Mouse (Mus musculus) kidney, embryonic 14.5 days (tissue): ENCODE results near the gene Myod1. TPM values are rescaled to one million over a fixed set of nuclear protein-coding genes. Genes with fewer than 3 reads are reported as not detected.
A peak's percentile ranks its signal among the peaks of the same experiment; 100 is the strongest.

Experiments
- ATAC-seq: fragments of 200-750 bp; cut with Nextera tagmentation; 2 replicates; pipeline ENCODE4 v1.8.0; 2017; ENCODE audit warnings: moderate number of reproducible peaks, mild to moderate bottlenecking, moderate TSS enrichment, moderate library complexity; ENCODE audit not compliant: low FRiP score, low TSS enrichment
- H3K27ac ChIP-seq: fragments of 300-500 bp; sonication (generic); 2 replicates; pipeline ENCODE4 v1.5.1; 2014; ENCODE audit warnings: low read depth, mild to moderate bottlenecking, low read length, moderate library complexity, mixed read lengths
- H3K27me3 ChIP-seq: fragments of 300-500 bp; sonication (generic); 2 replicates; pipeline ENCODE4 v1.6.1; 2014; ENCODE audit warnings: mild to moderate bottlenecking, low read length; ENCODE audit not compliant: control insufficient read depth, insufficient read depth
- H3K36me3 ChIP-seq: fragments of 300-500 bp; sonication (generic); 2 replicates; pipeline ENCODE4 v1.6.1; 2014; ENCODE audit warnings: low read length, mixed read lengths; ENCODE audit not compliant: control insufficient read depth, insufficient read depth
- H3K4me1 ChIP-seq: fragments of 300-500 bp; sonication (generic); 2 replicates; pipeline ENCODE4 v1.6.1; 2014; ENCODE audit warnings: low read length, mixed read lengths; ENCODE audit not compliant: control insufficient read depth, insufficient read depth
- H3K4me2 ChIP-seq: fragments of 300-500 bp; sonication (generic); replicated peaks from 2 replicates; pipeline ENCODE4 v1.6.1; 2014; ENCODE audit warnings: low read depth, mild to moderate bottlenecking, low read length
- H3K4me3 ChIP-seq: fragments of 300-500 bp; sonication (generic); 2 replicates; pipeline ENCODE4 v1.5.1; 2014; ENCODE audit warnings: mild to moderate bottlenecking, low read length
- H3K9ac ChIP-seq: fragments of 300-500 bp; sonication (generic); 2 replicates; pipeline ENCODE4 v1.6.1; 2014; ENCODE audit warnings: low read depth, mild to moderate bottlenecking, low read length, moderate library complexity
- H3K9me3 ChIP-seq: fragments of 300-500 bp; sonication (generic); 2 replicates; pipeline ENCODE4 v1.6.1; 2016; ENCODE audit warnings: low read length; ENCODE audit not compliant: control insufficient read depth
- WGBS: fragments of 180-500 bp; shearing (Covaris S2); extraction: QIAGEN DNeasy Blood & Tissue Kit; methylation state at CpG from one replicate; pipeline ENCODE4 v1.1.7; 2014; 5-methylcytosine and 5-hydroxymethylcytosine counted together
- polyA plus RNA-seq: library from polyadenylated mRNA; unstranded; fragments of >200 nt; fragmentation: Nextera tagmentation; extraction: Ambion mirVana; gene quantifications from 2 replicates; pipeline ENCODE4 v1.2.1, GENCODE M21; 2014

The Myod1 gene
- polyA plus RNA-seq, 1 experiment from 2014 or later: 0.34 TPM

- WGBS: 9% methylated on average over 16 of the region's 16 CpGs
- Histone ChIP-seq H3K4me2 (no peak overlapping the region), H3K27me3 (peaks cover 58% of the 10 kb centered on the region)
Observed at GRCm38 (mm10) chr7:46378983-46379382, 2.7 kb downstream of the Myod1 start.

GRCm38 (mm10) chr7:46380625-46381024 lies 4.4 kb downstream of the Myod1 start:
- Histone ChIP-seq H3K4me3 (no peak overlapping the region), H3K4me2 (no peak overlapping the region), H3K27ac (no peak overlapping the region), H3K4me1 (no peaks in the 10 kb centered on the region), H3K27me3 (peaks cover 42% of the 10 kb centered on the region), H3K9ac (no peak overlapping the region), H3K9me3 (no peaks in the 10 kb centered on the region), H3K36me3 (no peaks in the 10 kb centered on the region)
- 71% methylated on average over 9 of the region's 9 CpGs for WGBS
- no peak for ATAC-seq

More at GRCm38 (mm10) chr7:46378983-46379382, 2.7 kb downstream of the Myod1 start:
- peak; percentile 44; the same call in 1 of the 2 replicates for ATAC-seq
- H3K4me3 ChIP-seq: no peak overlapping the region
- no peak overlapping the region for H3K27ac ChIP-seq
- no peaks in the 10 kb centered on the region for H3K4me1 ChIP-seq
- H3K36me3 ChIP-seq: no peaks in the 10 kb centered on the region
- no peaks in the 10 kb centered on the region for H3K9me3 ChIP-seq
- H3K9ac ChIP-seq: no peak overlapping the region

- Histone ChIP-seq H3K36me3 (no peaks in the 10 kb centered on the region), H3K27me3 (0 out of 2 replicates have a peak, but pooled peaks cover 2% of the 10 kb centered on the region), H3K9ac (no peak overlapping the region), H3K4me2 (no peak overlapping the region), H3K27ac (no peak overlapping the region), H3K4me1 (no peaks in the 10 kb centered on the region), H3K4me3 (no peak overlapping the region), H3K9me3 (no peaks in the 10 kb centered on the region)
- no peak for ATAC-seq
- WGBS: 82% methylated on average over 3 of the region's 3 CpGs
Observed at GRCm38 (mm10) chr7:46387430-46387829, 11.2 kb downstream of the Myod1 start.

- no peaks in the 10 kb centered on the region for H3K4me1 ChIP-seq
- ATAC-seq: no peak
- H3K4me3 ChIP-seq: no peak overlapping the region
- H3K36me3 ChIP-seq: no peaks in the 10 kb centered on the region
- H3K4me2 ChIP-seq: no peak overlapping the region
- H3K9me3 ChIP-seq: no peaks in the 10 kb centered on the region
- peaks cover 11% of the 10 kb centered on the region; the same call in 1 of the 2 replicates for H3K27me3 ChIP-seq
- no peak overlapping the region for H3K27ac ChIP-seq
- no peak overlapping the region for H3K9ac ChIP-seq
- WGBS: 76% methylated on average over 10 of the region's 10 CpGs
Observed at GRCm38 (mm10) chr7:46389456-46390085, 13.3 kb downstream of the Myod1 start.

DNA sequence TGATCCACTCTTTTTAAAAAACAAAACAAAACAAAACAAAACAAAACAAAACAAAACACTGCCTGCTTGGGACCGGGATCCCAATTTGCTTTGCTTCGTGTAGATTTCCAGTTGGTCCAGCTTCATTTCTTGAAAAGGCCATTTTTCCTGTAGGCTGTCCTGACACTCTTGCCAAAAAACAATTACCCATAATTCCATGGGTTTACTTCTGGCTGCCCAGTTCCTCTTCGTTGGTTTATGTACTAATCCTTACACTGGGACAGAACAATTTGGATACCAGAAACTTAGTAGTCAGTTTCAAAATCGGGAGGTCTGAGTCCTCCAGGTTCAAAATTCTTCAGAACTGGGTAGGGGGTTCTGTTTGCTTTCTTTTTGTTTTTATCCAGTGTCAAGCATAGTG lies 14.0 kb downstream of the Myod1 start:
- 66% methylated on average over 4 of the region's 4 CpGs for WGBS
- Histone ChIP-seq H3K4me1 (no peaks in the 10 kb centered on the region), H3K27me3 (peaks cover 17% of the 10 kb centered on the region), H3K36me3 (no peaks in the 10 kb centered on the region), H3K9ac (no peak overlapping the region), H3K4me2 (no peak overlapping the region), H3K4me3 (no peak overlapping the region), H3K9me3 (no peaks in the 10 kb centered on the region), H3K27ac (no peak overlapping the region)
- ATAC-seq: no peak

DNA sequence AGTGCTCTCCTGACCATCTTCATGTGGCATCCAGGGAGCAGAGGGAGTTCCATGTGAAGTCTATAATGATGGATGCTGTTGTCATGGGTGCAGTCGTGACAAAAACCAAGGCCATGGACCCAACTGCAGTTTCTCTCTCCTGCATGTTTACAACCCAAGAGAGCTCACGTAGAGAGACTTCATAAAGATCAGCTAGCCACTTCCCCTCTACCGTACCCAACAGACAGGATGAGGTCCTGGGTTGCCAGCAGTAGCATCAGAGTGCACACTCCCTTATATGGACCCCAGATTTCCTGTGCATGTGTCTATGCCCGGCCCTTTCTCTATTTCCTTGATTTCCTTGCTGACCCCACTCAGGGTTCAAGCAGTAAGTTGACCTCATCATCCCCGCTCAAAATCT lies 15.4 kb downstream of the Myod1 start:
- Histone ChIP-seq H3K4me2 (no peak overlapping the region), H3K4me3 (no peak overlapping the region), H3K36me3 (no peaks in the 10 kb centered on the region), H3K27me3 (peaks cover 32% of the 10 kb centered on the region), H3K9ac (no peak overlapping the region), H3K9me3 (no peaks in the 10 kb centered on the region), H3K27ac (no peak overlapping the region), H3K4me1 (peaks cover 8% of the 10 kb centered on the region; the same call in 1 of the 2 replicates)
- no peak for ATAC-seq
- 63% methylated on average over 5 of the region's 5 CpGs for WGBS

DNA sequence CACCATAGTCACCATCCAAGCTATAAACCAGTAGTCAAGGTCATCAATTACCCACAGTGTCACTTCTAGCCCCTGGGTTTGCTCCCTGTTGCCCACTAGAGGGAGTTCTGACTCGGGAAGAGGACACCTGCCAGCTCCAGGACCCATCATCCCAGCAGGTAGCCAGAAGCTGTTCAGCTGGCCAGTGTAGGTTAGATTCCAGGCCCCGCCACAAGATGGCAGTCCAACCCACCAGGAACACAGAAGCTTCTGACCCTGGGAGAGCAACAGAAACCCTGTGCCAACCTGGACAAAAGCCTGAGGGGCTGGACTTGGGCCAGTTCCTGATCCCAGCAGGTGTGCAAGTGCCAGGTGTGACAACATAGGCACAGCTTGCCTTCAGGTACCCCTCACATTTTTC lies 16.8 kb downstream of the Myod1 start:
- Histone ChIP-seq H3K9ac (no peak overlapping the region), H3K4me1 (peaks cover 13% of the 10 kb centered on the region), H3K27ac (no peak overlapping the region), H3K27me3 (peaks cover 46% of the 10 kb centered on the region), H3K4me2 (no peak overlapping the region), H3K36me3 (no peaks in the 10 kb centered on the region), H3K4me3 (no peak overlapping the region), H3K9me3 (no peaks in the 10 kb centered on the region)
- ATAC-seq: peak; percentile 7; the same call in 1 of the 2 replicates
- WGBS: 0% methylated on average over 2 of the region's 2 CpGs

GRCm38 (mm10) chr7:46393718-46394511 lies 17.6 kb downstream of the Myod1 start:
- no peak for ATAC-seq

GRCm38 (mm10) chr7:46394933-46395332 lies 18.7 kb downstream of the Myod1 start:
- H3K9me3 ChIP-seq: no peaks in the 10 kb centered on the region
- H3K4me2 ChIP-seq: no peak overlapping the region
- H3K9ac ChIP-seq: no peak overlapping the region
- no peak overlapping the region for H3K27ac ChIP-seq
- H3K4me1 ChIP-seq: peaks cover 13% of the 10 kb centered on the region
- no peaks in the 10 kb centered on the region for H3K36me3 ChIP-seq
- 52% methylated on average over 4 of the region's 4 CpGs for WGBS
- peaks cover 62% of the 10 kb centered on the region for H3K27me3 ChIP-seq
- ATAC-seq: no peak
- no peak overlapping the region for H3K4me3 ChIP-seq

More at GRCm38 (mm10) chr7:46393718-46394511, 17.6 kb downstream of the Myod1 start:
- Histone ChIP-seq H3K36me3 (no peaks in the 10 kb centered on the region), H3K9me3 (no peaks in the 10 kb centered on the region), H3K27me3 (peaks cover 54% of the 10 kb centered on the region), H3K4me2 (no peak overlapping the region), H3K4me3 (no peak overlapping the region), H3K4me1 (peaks cover 13% of the 10 kb centered on the region), H3K27ac (no peak overlapping the region), H3K9ac (no peak overlapping the region)
- WGBS: 33% methylated on average over 12 of the region's 12 CpGs
